Mouse (Mus musculus): ENCODE results near the gene Tmem14a. TPM values are rescaled to one million over a fixed set of nuclear protein-coding genes. Genes with fewer than 3 reads are reported as not detected.
"Not testable (repeated sequence)": the region's sequence is repeated elsewhere in the genome, so short reads cannot be mapped to it uniquely, and the experiment has no call there.

Gene Tmem14a
- polyA plus RNA-seq, 1 experiment from 2014 or later = 19.3 TPM

DNA sequence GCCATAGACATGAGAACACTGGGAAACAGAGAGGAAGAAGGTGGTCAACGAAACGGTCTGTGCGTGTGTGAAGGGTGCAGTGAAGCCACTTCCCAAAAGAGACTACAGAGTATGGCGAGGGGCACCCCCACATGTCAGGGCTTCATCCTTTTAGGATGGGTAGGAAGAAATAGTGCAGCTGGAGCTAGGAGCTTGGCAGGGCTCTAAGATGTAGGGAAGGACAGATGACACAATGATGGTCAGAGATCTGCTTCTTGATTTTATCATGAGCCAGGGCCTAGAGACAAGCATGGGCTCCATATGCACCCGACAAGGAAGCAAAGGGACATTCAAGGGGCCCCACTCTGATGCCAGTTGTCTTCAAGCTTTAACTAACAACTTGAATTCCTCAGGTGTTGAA lies 44.0 kb downstream of the Tmem14a start:
- Histone ChIP-seq H3K4me1 (ENCODE audit: control insufficient read depth, insufficient read depth, low read length) (no peaks in the 10 kb centered on the region), H3K27ac (ENCODE audit: low read depth, low read length) (no peak overlapping the region), H3K9ac (replicated peaks; ENCODE audit: low read depth, low read length) (no peak overlapping the region), H3K4me2 (ENCODE audit: low read depth, low read length) (no peak overlapping the region), H3K9me3 (ENCODE audit: control insufficient read depth, low read length) (no peaks in the 10 kb centered on the region), H3K4me3 (ENCODE audit: low read depth, low read length) (no peak overlapping the region), H3K36me3 (ENCODE audit: control insufficient read depth, insufficient read depth, low read length) (no peaks in the 10 kb centered on the region), H3K27me3 (ENCODE audit: control insufficient read depth, insufficient read depth, low read length) (no peaks in the 10 kb centered on the region)
- no peak for ATAC-seq (ENCODE audit: low read depth)
- WGBS = 97% methylated on average over 5 of the region's 5 CpGs

DNA sequence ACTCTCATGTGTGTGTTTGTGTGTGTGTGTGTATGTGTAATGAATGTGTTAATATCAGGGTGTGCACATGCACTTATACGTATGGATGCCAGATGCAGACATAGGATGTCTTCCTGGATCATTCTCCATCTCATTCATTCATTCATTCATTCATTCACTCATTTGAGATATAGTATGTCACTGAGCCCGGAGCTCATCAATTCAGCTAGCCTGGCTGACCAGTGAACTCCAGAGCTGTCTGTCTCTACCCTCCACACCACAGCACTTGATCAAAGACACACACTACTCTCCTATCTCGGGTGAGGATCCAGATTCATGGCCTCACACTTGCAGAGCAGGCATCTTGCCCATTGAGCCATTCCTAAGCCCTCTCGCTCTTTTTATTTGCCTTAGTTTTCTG lies 45.6 kb downstream of the Tmem14a start:
- Histone ChIP-seq H3K36me3 (ENCODE audit: control insufficient read depth, insufficient read depth, low read length) (no peaks in the 10 kb centered on the region), H3K4me1 (ENCODE audit: control insufficient read depth, insufficient read depth, low read length) (no peaks in the 10 kb centered on the region), H3K4me3 (ENCODE audit: low read depth, low read length) (no peak overlapping the region), H3K27ac (ENCODE audit: low read depth, low read length) (no peak overlapping the region), H3K4me2 (ENCODE audit: low read depth, low read length) (no peak overlapping the region), H3K27me3 (ENCODE audit: control insufficient read depth, insufficient read depth, low read length) (no peaks in the 10 kb centered on the region), H3K9me3 (ENCODE audit: control insufficient read depth, low read length) (no peaks in the 10 kb centered on the region), H3K9ac (replicated peaks; ENCODE audit: low read depth, low read length) (no peak overlapping the region)
- no peak for ATAC-seq (ENCODE audit: low read depth)
- WGBS = 84% methylated on average over 4 of the region's 4 CpGs

DNA sequence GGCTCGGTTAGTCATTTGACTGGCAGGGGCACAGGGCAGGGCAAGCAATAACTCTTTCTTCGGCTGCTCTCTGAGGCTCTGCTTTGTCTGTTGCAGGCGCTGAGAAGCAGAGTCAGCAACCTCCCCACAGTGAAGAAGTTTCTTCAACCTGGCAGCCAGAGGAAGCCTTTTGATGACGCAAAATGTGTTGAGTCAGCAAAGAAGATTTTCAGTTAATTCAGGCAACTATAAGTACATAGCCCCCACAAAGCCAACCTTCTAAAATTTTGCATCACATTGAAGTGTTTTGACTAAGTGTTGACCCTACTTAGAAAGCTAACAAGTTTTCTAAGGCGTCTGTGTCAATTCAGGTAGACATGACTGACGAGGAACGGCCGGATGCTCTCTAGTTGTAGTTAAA lies 46.4 kb downstream of the Tmem14a start:
- Histone ChIP-seq H3K36me3 (ENCODE audit: control insufficient read depth, insufficient read depth, low read length) (no peaks in the 10 kb centered on the region), H3K4me3 (ENCODE audit: low read depth, low read length) (no peak overlapping the region), H3K27me3 (ENCODE audit: control insufficient read depth, insufficient read depth, low read length) (no peaks in the 10 kb centered on the region), H3K4me1 (ENCODE audit: control insufficient read depth, insufficient read depth, low read length) (no peaks in the 10 kb centered on the region), H3K27ac (ENCODE audit: low read depth, low read length) (no peak overlapping the region), H3K9me3 (ENCODE audit: control insufficient read depth, low read length) (no peaks in the 10 kb centered on the region), H3K9ac (replicated peaks; ENCODE audit: low read depth, low read length) (no peak overlapping the region), H3K4me2 (ENCODE audit: low read depth, low read length) (no peak overlapping the region)
- WGBS = 84% methylated on average over 8 of the region's 8 CpGs
- no peak for ATAC-seq (ENCODE audit: low read depth)

DNA sequence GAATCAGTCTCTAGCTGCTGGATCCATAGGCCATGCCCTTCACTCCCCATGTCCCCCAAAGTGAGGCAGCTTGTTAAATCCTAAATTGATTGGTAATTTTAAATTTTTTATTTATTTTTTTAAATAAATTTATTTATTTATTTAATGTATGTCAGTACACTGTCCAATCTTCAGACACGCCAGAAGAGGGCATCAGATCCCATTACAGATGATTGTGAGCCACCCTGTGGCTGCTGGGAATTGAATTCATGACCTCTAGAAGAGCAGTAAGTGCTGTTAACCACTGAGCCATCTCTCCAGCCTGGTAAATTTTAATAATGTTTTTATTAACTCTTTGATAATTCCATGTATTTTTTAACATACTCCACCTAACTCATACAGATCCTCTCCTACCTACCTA lies 48.4 kb downstream of the Tmem14a start:
- Histone ChIP-seq H3K4me1 (ENCODE audit: control insufficient read depth, insufficient read depth, low read length) (no peaks in the 10 kb centered on the region), H3K36me3 (ENCODE audit: control insufficient read depth, insufficient read depth, low read length) (no peaks in the 10 kb centered on the region), H3K27me3 (ENCODE audit: control insufficient read depth, insufficient read depth, low read length) (no peaks in the 10 kb centered on the region), H3K4me2 (ENCODE audit: low read depth, low read length) (no peak overlapping the region), H3K9ac (replicated peaks; ENCODE audit: low read depth, low read length) (no peak overlapping the region), H3K27ac (ENCODE audit: low read depth, low read length) (no peak overlapping the region), H3K4me3 (ENCODE audit: low read depth, low read length) (no peak overlapping the region), H3K9me3 (ENCODE audit: control insufficient read depth, low read length) (no peaks in the 10 kb centered on the region)
- no peak for ATAC-seq (ENCODE audit: low read depth)
- WGBS = 93% methylated on average over 1 of the region's 1 CpGs

DNA sequence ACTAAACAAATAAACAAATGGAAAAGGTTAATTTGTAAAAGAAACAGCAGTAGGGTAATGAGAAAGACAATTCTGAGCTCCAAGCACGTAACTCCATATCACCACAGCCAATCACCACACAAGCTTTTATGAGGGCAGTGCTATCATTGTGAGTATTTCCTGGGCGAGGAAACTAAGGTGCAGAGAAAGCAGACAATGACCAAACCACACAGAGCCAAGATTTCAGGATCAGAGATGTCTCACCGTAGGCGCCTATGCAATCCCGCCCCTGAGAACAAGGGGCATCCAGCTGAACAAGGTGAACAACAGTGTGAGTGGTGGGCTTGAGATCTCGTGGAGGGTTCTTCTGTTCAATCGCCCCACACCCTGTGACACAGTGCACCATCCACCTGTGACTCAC lies 49.1 kb downstream of the Tmem14a start:
- H3K9ac ChIP-seq (replicated peaks; ENCODE audit: low read depth, low read length); H3K4me1 ChIP-seq (ENCODE audit: control insufficient read depth, insufficient read depth, low read length); H3K27me3 ChIP-seq (ENCODE audit: control insufficient read depth, insufficient read depth, low read length); H3K36me3 ChIP-seq (ENCODE audit: control insufficient read depth, insufficient read depth, low read length); H3K4me2 ChIP-seq (ENCODE audit: low read depth, low read length); ATAC-seq (ENCODE audit: low read depth); H3K4me3 ChIP-seq (ENCODE audit: low read depth, low read length); H3K27ac ChIP-seq (ENCODE audit: low read depth, low read length); H3K9me3 ChIP-seq (ENCODE audit: control insufficient read depth, low read length): not testable (repeated sequence)
- WGBS = 89% methylated on average over 6 of the region's 7 CpGs

DNA sequence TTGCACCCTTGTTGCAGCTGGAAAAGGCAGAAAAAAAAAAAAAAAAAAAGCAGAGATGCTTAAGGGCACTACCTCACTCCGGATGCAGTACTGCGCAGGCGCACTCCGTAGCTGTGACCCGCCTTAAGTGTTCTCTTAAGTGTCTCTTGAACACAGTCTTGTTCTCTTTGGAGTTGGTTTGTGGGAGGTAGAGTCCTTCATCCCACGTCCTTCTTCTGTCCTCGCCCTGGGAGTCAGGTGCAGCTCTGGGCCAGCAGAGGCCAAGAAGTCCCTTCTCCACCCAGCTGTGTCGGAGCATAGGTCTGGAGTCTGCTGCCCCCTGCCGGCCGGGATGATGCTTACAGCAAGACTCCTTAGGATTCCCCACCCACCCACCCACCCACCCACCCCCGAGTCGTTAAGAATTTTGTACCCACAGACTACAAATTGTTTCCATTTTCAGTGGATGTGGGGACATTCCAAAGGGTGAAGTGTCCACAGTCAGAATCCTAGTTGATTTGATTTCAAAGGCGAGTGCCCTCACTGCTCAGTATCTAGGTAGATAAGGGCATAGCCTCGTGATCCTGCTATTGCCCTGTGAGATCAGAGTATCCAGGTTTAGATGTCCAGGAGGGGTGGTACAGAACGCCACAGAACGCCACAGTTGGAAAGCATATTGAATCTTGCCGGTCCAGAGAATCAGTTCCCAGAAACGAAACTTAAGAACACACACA lies 53.1 kb downstream of the Tmem14a start:
- H3K36me3 ChIP-seq (ENCODE audit: control insufficient read depth, insufficient read depth, low read length) = no peaks in the 10 kb centered on the region
- WGBS = 22% methylated on average over 18 of the region's 18 CpGs
- peak overlapping the region; percentile 40 for H3K4me2 ChIP-seq (ENCODE audit: low read depth, low read length)
- no peak overlapping the region for H3K9ac ChIP-seq (replicated peaks; ENCODE audit: low read depth, low read length)
- H3K9me3 ChIP-seq (ENCODE audit: control insufficient read depth, low read length) = no peaks in the 10 kb centered on the region
- H3K4me3 ChIP-seq (ENCODE audit: low read depth, low read length) = no peak overlapping the region
- peak; percentile 86 for ATAC-seq (ENCODE audit: low read depth)
- H3K4me1 ChIP-seq (ENCODE audit: control insufficient read depth, insufficient read depth, low read length) = no peaks in the 10 kb centered on the region
- no peaks in the 10 kb centered on the region for H3K27me3 ChIP-seq (ENCODE audit: control insufficient read depth, insufficient read depth, low read length)
- no peak overlapping the region for H3K27ac ChIP-seq (ENCODE audit: low read depth, low read length)

DNA sequence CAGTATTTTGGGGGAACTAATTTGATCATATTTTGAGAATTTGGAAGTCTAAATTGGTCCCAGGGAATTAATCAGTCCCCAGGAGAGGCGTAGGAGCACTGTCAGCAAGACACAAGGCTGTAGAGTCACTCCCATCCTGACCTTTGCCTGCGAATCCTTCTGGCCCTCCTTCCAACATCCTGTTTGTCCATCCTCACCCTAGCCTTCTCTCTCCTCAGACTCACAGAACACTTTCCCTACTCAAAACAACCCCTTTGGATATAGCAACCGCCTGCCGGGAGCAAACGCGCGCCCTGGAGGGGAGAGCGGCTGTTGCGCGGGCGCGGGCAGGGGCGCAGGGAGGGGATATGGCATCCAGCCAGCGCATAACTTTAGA lies 53.7 kb downstream of the Tmem14a start:
- ATAC-seq (ENCODE audit: low read depth) = no peak
- H3K9ac ChIP-seq (replicated peaks; ENCODE audit: low read depth, low read length) = no peak overlapping the region
- no peaks in the 10 kb centered on the region for H3K36me3 ChIP-seq (ENCODE audit: control insufficient read depth, insufficient read depth, low read length)
- H3K27ac ChIP-seq (ENCODE audit: low read depth, low read length) = no peak overlapping the region
- peak overlapping the region; percentile 40 for H3K4me2 ChIP-seq (ENCODE audit: low read depth, low read length)
- H3K9me3 ChIP-seq (ENCODE audit: control insufficient read depth, low read length) = no peaks in the 10 kb centered on the region
- no peaks in the 10 kb centered on the region for H3K27me3 ChIP-seq (ENCODE audit: control insufficient read depth, insufficient read depth, low read length)
- 25% methylated on average over 14 of the region's 14 CpGs for WGBS
- no peak overlapping the region for H3K4me3 ChIP-seq (ENCODE audit: low read depth, low read length)
- H3K4me1 ChIP-seq (ENCODE audit: control insufficient read depth, insufficient read depth, low read length) = no peaks in the 10 kb centered on the region

DNA sequence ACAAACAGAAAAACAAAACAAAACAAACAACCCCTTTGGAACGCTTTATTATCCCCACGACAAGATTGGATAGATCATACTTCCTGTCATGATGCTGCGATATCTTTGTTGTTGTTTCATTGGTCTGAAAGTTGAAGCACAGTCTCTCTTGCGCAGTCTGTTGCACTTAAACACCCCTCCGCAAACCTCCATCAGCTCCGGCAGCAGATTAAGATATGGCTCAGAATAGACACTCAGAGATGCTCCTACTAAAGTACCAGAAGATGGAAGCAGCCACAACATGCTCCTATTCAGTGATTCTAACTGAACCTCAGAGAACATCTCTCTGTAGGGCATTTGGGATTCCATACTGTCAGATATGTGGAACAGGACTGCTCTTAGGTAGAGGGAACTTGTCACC lies 54.7 kb downstream of the Tmem14a start:
- H3K36me3 ChIP-seq (ENCODE audit: control insufficient read depth, insufficient read depth, low read length) = no peaks in the 10 kb centered on the region
- no peak overlapping the region for H3K27ac ChIP-seq (ENCODE audit: low read depth, low read length)
- no peak overlapping the region for H3K4me3 ChIP-seq (ENCODE audit: low read depth, low read length)
- 96% methylated on average over 6 of the region's 6 CpGs for WGBS
- H3K27me3 ChIP-seq (ENCODE audit: control insufficient read depth, insufficient read depth, low read length) = no peaks in the 10 kb centered on the region
- H3K9ac ChIP-seq (replicated peaks; ENCODE audit: low read depth, low read length) = no peak overlapping the region
- H3K4me1 ChIP-seq (ENCODE audit: control insufficient read depth, insufficient read depth, low read length) = no peaks in the 10 kb centered on the region
- H3K4me2 ChIP-seq (ENCODE audit: low read depth, low read length) = no peak overlapping the region
- no peak for ATAC-seq (ENCODE audit: low read depth)
- no peaks in the 10 kb centered on the region for H3K9me3 ChIP-seq (ENCODE audit: control insufficient read depth, low read length)

DNA sequence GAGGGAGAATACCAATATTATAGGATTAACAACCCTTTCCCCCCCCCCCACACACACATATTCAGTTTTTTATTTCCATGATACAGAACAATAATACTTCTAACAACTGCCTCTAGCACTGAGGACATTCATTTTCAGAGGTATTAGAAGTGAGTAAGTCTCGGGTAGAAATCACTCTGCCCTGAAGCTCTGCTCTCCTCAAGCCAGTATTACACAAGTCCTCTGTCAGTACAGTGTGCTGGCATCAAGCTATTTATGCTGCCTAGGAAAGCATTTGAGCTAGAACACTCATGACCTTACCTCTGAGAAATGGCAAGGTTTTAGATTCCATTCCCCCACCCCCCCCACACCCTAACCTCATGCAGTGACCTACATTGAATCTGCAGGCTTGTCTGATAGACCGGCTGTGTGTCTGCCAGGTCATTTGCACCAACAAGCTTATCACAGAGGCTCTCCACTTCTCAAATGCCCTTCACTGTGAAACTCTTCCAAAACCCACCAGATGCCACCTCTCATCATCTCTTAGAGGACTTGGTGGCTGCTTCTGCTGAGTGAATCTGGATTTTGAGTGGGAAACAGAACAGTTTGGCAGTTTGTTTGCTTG lies 56.2 kb downstream of the Tmem14a start:
- no peaks in the 10 kb centered on the region for H3K9me3 ChIP-seq (ENCODE audit: control insufficient read depth, low read length)
- H3K27me3 ChIP-seq (ENCODE audit: control insufficient read depth, insufficient read depth, low read length) = no peaks in the 10 kb centered on the region
- no peaks in the 10 kb centered on the region for H3K36me3 ChIP-seq (ENCODE audit: control insufficient read depth, insufficient read depth, low read length)
- H3K4me1 ChIP-seq (ENCODE audit: control insufficient read depth, insufficient read depth, low read length) = no peaks in the 10 kb centered on the region
- no peak for ATAC-seq (ENCODE audit: low read depth)
- no peak overlapping the region for H3K27ac ChIP-seq (ENCODE audit: low read depth, low read length)
- H3K9ac ChIP-seq (replicated peaks; ENCODE audit: low read depth, low read length) = no peak overlapping the region
- H3K4me2 ChIP-seq (ENCODE audit: low read depth, low read length) = no peak overlapping the region
- H3K4me3 ChIP-seq (ENCODE audit: low read depth, low read length) = no peak overlapping the region
- WGBS = 74% methylated on average over 2 of the region's 2 CpGs
